Mouse (Mus musculus) kidney, adult 8-10 months (tissue): Measurements from ENCODE around the gene Ttc22.

Experiments
- DNase-seq, 2 experiments: peaks; one replicate each; pipeline ENCODE4 v3.0.0; 2022

Ttc22 gene

GRCm38 (mm10) chr4:106665269-106665668, 43.0 kb downstream of the Ttc22 start:
- no peak for DNase-seq

GRCm38 (mm10) chr4:106665673-106666072, 43.4 kb downstream of the Ttc22 start:
- DNase-seq: no peak

- no peak for DNase-seq
These were observed 44.3 kb downstream of the Ttc22 start for GRCm38 (mm10) chr4:106666546-106666945.

- DNase-seq: peak; percentile 39 to 48
These were observed 54.5 kb downstream of the Ttc22 start for GRCm38 (mm10) chr4:106676749-106677148.

GRCm38 (mm10) chr4:106678442-106679118, 56.3 kb downstream of the Ttc22 start, which contains the start of gene Ttc4:
Ttc4 (minus strand) TSS chr4:106678944.
- peak; percentile 84 to 90 for DNase-seq

GRCm38 (mm10) chr4:106679152-106679551, 56.9 kb downstream of the Ttc22 start:
- no peak for DNase-seq

- no peak for DNase-seq
These were observed 58.7 kb downstream of the Ttc22 start for GRCm38 (mm10) chr4:106680955-106681354.

GRCm38 (mm10) chr4:106688636-106689296, 66.5 kb downstream of the Ttc22 start:
- no peak for DNase-seq
